Mouse (Mus musculus): ENCODE data around the gene Fam84b. TPM values are rescaled to one million over a fixed set of nuclear protein-coding genes. Genes with fewer than 3 reads are reported as not detected.
"Not testable (repeated sequence)": the region's sequence is repeated elsewhere in the genome, so short reads cannot be mapped to it uniquely, and the experiment has no call there.

Gene Fam84b
- total RNA-seq (2021), result 1 to 10 TPM; 6.5 to 7.3 TPM

GRCm38 (mm10) chr15:60853231-60853999, at the start of gene Fam84b:
TSS of gene Fam84b (minus strand) at chr15:60853778.
- no peak for DNase-seq (ENCODE audit: low spot score in 2 of 2)
- intact Hi-C loops (cut with DNase I), result no loop called here

GRCm38 (mm10) chr15:60898187-60898965, 44.8 kb upstream of the Fam84b start:
- intact Hi-C loops (cut with DNase I), result no loop called here
- DNase-seq (ENCODE audit: low spot score in 2 of 2), result no peak

GRCm38 (mm10) chr15:60896040-60896439, 42.5 kb upstream of the Fam84b start:
- intact Hi-C loops (cut with DNase I), result no loop called here

GRCm38 (mm10) chr15:60892976-60893463, 39.4 kb upstream of the Fam84b start:
- intact Hi-C loops (cut with DNase I), result no loop called here
- DNase-seq (ENCODE audit: low spot score in 2 of 2), result no peak

More at GRCm38 (mm10) chr15:60896040-60896439, 42.5 kb upstream of the Fam84b start:
- no peak for DNase-seq (ENCODE audit: low spot score in 2 of 2)

GRCm38 (mm10) chr15:60888724-60889123, 35.1 kb upstream of the Fam84b start:
- no peak for DNase-seq (ENCODE audit: low spot score in 2 of 2)
- intact Hi-C loops (cut with DNase I), result no loop called here

GRCm38 (mm10) chr15:60875721-60876120, 22.1 kb upstream of the Fam84b start:
- intact Hi-C loops (cut with DNase I), result no loop called here
- DNase-seq (ENCODE audit: low spot score in 2 of 2), result no peak

- intact Hi-C loops (cut with DNase I), result no loop called here
- no peak for DNase-seq (ENCODE audit: low spot score in 2 of 2)
Measured at GRCm38 (mm10) chr15:60862417-60862816, 8.8 kb upstream of the Fam84b start.

GRCm38 (mm10) chr15:60855112-60855511, 1.5 kb upstream of the Fam84b start:
- DNase-seq (ENCODE audit: low spot score in 2 of 2), result no peak
- intact Hi-C loops (cut with DNase I), result no loop called here

GRCm38 (mm10) chr15:60854151-60854550, 573 bp upstream of the Fam84b start:
- no peak for DNase-seq (ENCODE audit: low spot score in 2 of 2)
- intact Hi-C loops (cut with DNase I), result no loop called here

- intact Hi-C loops (cut with DNase I), result no loop called here
- DNase-seq (ENCODE audit: low spot score in 2 of 2), result peak; percentile 14 to 85
Measured at GRCm38 (mm10) chr15:60848630-60849029, 4.9 kb downstream of the Fam84b start.

- intact Hi-C loops (cut with DNase I), result no loop called here
- no peak for DNase-seq (ENCODE audit: low spot score in 2 of 2)
Measured at GRCm38 (mm10) chr15:60846291-60846690, 7.3 kb downstream of the Fam84b start.

GRCm38 (mm10) chr15:60845886-60846285, 7.7 kb downstream of the Fam84b start:
- intact Hi-C loops (cut with DNase I), result no loop called here
- DNase-seq (ENCODE audit: low spot score in 2 of 2), result no peak

- no peak for DNase-seq (ENCODE audit: low spot score in 2 of 2)
- intact Hi-C loops (cut with DNase I), result no loop called here
Measured at GRCm38 (mm10) chr15:60841785-60842184, 11.8 kb downstream of the Fam84b start.

- intact Hi-C loops (cut with DNase I); DNase-seq (ENCODE audit: low spot score in 2 of 2): not testable (repeated sequence)
Measured at GRCm38 (mm10) chr15:60841312-60841711, 12.3 kb downstream of the Fam84b start.

GRCm38 (mm10) chr15:60840296-60840670, 13.3 kb downstream of the Fam84b start:
- intact Hi-C loops (cut with DNase I), result no loop called here
- no peak for DNase-seq (ENCODE audit: low spot score in 2 of 2)

GRCm38 (mm10) chr15:60839539-60840295, 13.9 kb downstream of the Fam84b start:
- no peak for DNase-seq (ENCODE audit: low spot score in 2 of 2)
- intact Hi-C loops (cut with DNase I), result no loop called here

- no peak for DNase-seq (ENCODE audit: low spot score in 2 of 2)
- intact Hi-C loops (cut with DNase I), result no loop called here
Measured at GRCm38 (mm10) chr15:60838135-60838534, 15.4 kb downstream of the Fam84b start.

- intact Hi-C loops (cut with DNase I), result no loop called here
- DNase-seq (ENCODE audit: low spot score in 2 of 2), result no peak
Measured at GRCm38 (mm10) chr15:60837719-60838118, 15.9 kb downstream of the Fam84b start.

- no peak for DNase-seq (ENCODE audit: low spot score in 2 of 2)
- intact Hi-C loops (cut with DNase I), result no loop called here
Measured at GRCm38 (mm10) chr15:60836321-60836720, 17.3 kb downstream of the Fam84b start.
